Mouse (Mus musculus) naive thymus-derived CD4-positive, alpha-beta T cell, adult 5 months (primary cell): ENCODE measurements around the gene Ccdc8. TPM values are rescaled to one million over a fixed set of nuclear protein-coding genes. Genes with fewer than 3 reads are reported as not detected.

ENCODE experiments used
- polyA plus RNA-seq: library from polyadenylated mRNA; unstranded; fragments of 100-300 nt; shearing (Covaris generic); gene quantifications from one replicate; pipeline ENCODE4 v1.2.1, GENCODE M21; 2017

Gene Ccdc8
- polyA plus RNA-seq, result 0.07 TPM

DNA sequence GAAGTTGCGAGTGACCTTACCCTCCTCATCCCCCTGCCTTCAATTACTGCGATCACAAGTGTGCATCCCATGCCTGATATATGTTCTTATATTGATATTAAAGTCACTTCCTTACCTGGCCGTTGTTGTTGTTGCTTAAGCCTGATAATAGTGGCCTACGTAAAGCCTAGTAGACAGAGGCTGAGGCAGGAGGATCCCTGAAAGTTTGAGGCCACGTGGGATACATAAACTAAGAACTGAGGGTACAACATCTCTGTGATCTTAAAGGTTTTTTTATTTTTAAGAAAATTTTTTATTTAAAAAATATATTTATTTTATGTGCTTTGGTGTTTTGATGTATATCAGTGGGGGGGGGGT is at the start of gene Ccdc8:
Gene Ccdc8 (plus strand): TSS at position 258 of the 357 bp plus-strand sequence.

DNA sequence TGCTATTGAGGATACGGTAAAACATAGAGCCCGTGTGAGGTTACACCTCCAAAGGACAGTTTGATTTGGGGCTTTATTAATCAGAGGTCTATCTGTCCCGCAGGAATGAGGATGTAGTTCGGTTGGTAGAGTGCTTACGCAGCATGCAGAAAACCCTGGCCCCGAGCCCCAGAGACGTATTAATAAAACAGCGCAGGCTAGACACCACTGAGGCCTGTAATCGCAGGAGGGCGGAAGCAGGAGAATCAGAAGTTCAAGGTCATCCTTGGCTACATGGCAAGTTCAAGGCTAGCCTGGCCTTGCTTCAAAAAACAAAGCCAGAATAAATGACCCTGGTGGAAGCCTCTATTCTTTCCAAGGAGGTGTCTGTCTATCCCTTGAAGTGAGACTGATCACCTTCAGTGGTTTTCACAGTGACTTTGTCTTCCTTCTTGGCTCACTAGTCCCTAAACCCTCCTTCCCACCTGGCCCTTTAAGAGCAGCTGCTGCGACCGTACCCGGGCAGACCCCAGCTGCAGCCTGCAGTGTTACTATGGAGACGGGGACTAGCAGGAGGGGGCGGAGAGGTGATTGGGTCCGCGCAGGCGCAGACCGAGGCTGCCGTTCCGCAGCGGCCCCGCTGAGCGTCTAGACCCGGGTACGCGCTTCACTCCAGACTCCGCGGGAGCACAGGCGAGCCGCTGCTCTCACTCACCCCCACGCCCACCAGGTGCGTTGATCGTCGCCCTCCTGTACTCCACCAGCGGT is 48.3 kb upstream of the Ccdc8 start, which contains the start of gene Pnmal2:
Gene Pnmal2 (plus strand): TSS at position 622 of the 747 bp plus-strand sequence.

DNA sequence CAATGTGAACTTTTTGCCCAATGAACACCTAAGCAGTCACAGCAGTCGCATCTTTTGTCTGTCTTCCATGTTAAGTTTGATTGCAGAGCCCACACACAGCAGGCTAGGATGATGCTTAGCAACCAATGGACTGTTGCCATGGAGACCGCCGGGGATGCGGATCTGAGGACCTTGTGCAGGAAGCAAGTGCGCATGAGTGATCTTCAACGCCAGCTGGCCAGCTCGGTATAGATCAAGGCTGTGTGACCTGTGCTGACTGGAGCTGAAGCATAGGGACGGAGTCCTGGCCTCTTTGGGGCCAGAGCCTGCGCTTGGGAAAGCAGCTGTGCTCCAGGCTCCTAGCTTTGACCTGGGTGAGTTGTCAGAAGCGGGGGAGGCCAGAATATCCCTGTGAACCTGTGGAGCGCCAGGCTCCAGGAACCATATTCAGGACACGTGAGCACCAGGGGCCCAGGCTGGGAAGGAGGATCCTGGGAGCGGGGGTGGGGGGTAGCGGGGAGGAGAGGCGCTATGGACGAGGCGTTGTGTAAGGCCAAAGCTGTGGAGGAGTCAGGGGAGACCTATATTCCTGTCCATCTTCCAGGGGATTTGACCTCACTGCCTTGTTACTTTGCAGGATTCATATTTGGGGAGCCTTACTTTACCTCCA is 32.8 kb upstream of the Ccdc8 start, which contains the start of gene Pnmal1:
Gene Pnmal1 (plus strand): TSS at position 141 of the 649 bp plus-strand sequence.

DNA sequence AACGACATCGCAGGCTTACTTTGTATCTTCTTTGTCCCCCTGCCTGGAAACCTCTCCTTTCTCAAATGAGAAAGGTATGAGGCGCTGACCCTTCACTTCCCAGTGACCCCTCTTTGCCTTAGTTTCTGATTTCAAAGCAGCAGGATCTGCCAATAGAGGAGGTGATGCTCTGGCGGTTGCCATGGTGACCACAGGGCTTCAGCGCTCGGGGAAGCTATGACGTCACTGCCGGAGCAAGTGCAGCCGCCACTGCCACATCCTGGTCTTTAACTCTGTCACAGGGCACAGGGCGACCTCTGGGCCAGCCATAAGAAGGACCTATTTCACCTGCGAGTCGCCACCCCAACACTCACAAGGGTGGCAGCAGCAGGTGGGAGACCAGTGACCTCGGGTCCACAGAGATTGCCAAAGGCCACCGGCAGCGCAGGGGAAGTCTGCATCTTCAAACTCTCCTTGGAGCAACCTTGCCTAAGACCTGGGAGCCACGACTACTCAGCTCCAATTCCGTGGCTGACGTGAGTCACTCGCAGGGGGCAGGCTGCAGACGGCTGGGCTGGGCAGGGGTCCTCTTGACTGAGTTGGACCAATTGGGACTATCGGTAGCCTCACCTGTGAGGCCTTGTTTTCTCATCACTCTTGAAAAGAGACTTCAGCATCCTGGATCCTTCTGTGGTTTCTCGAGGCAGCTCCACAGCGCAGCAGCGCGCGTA is 9.5 kb upstream of the Ccdc8 start, which contains the start of gene Gm42372:
Gene Gm42372 (plus strand): TSS at position 228 of the 710 bp plus-strand sequence.

DNA sequence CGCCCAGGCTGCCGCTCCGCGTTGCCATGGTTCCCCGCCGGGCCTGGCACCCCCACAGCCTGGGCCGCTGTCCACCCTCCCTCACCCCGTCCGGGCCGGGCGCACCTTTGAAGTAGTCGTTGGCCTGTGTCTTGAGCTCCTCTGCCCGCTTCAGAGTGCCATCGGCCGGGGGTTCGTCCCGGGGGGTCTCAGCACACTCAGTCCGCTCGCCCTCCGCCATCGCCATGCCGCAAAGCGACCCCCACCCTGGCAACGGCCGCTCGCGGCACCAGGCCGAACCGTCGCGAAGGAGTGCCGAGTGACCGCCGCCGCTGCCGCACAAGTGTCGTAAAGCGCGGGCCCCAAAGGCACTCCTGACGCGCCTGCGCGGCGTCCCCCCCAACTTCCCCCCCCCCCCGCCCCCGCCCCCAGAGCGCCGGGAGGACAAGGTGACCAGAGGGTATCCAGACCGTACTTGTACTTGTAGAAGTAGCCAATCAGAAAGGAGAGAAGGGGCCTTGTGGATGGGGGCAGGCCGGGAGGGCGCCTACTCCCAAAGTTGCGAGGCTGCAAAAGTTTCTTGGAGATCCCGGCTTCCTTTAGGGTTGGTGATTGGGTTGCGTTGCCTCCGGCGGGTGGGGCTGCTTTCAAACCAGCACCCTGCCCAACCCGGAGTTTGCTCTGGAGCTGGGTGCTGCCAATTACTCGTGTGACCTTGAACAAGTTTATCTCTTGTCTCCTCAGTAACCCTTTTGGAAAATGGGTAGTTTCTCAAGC is 35.3 kb downstream of the Ccdc8 start, which contains the start of gene Ppp5c:
Gene Ppp5c (minus strand): TSS at position 337 of the 756 bp plus-strand sequence.

Other genes starting within 250 kb of the Ccdc8 start
- gene Slc1a5, start 211.4 kb upstream of the Ccdc8 start, polyA plus RNA-seq, result 258 TPM
- 79.3 TPM for gene Strn4, start 176.8 kb upstream of the Ccdc8 start, polyA plus RNA-seq
- 22.8 TPM for gene Fkrp, start 176.0 kb upstream of the Ccdc8 start, polyA plus RNA-seq
- gene Prkd2, start 149.8 kb upstream of the Ccdc8 start, polyA plus RNA-seq, result 220 TPM
- 0.15 TPM for gene Dact3, start 117.4 kb upstream of the Ccdc8 start, polyA plus RNA-seq
- not detected for gene Gng8, start 100.9 kb upstream of the Ccdc8 start, polyA plus RNA-seq
- gene Ptgir, start 86.2 kb upstream of the Ccdc8 start, polyA plus RNA-seq, result 4.1 TPM
- 59.6 TPM for gene Calm3, start 68.6 kb upstream of the Ccdc8 start, polyA plus RNA-seq
- gene Pnmal2, start 48.0 kb upstream of the Ccdc8 start, polyA plus RNA-seq, result not detected
- not detected for gene Pnmal1, start 33.0 kb upstream of the Ccdc8 start, polyA plus RNA-seq
- 1.2 TPM for gene Gm42372, start 9.6 kb upstream of the Ccdc8 start, polyA plus RNA-seq
- gene Ppp5c, start 35.2 kb downstream of the Ccdc8 start, polyA plus RNA-seq, result 92.2 TPM
- 0.27 TPM for gene Hif3a, start 69.7 kb downstream of the Ccdc8 start, polyA plus RNA-seq
- 0.39 TPM for gene Psg16, start 81.3 kb downstream of the Ccdc8 start, polyA plus RNA-seq
- not detected for gene Ceacam3, start 157.6 kb downstream of the Ccdc8 start, polyA plus RNA-seq
- not detected for gene Psg29, start 210.8 kb downstream of the Ccdc8 start, polyA plus RNA-seq